Mouse (Mus musculus) kidney, adult 2 months (tissue): ENCODE measurements around the gene Tbc1d25.

ENCODE experiments used
- CTCF ChIP-seq: fragments of 200-500 bp; conservative IDR thresholded peaks from 2 replicates; pipeline ENCODE4 v1.5.1; 2011; ENCODE audit warnings: low read depth, mild to moderate bottlenecking, control low read depth, low read length, moderate library complexity, mixed read lengths; ENCODE audit not compliant: insufficient read depth, insufficient read length
- POLR2A ChIP-seq: fragments of 200-500 bp; IDR thresholded peaks from one replicate; pipeline ENCODE4 v1.6.1; 2011; ENCODE audit warnings: low read depth, low read length, control low read depth

GRCm38 (mm10) chrX:8141058-8141457, 34.9 kb downstream of the Tbc1d25 start:
- TF ChIP-seq CTCF (no peak), POLR2A (no peak)
